ENCODE assay signal across 8 mouse cellular contexts in the genomic region with DNA sequence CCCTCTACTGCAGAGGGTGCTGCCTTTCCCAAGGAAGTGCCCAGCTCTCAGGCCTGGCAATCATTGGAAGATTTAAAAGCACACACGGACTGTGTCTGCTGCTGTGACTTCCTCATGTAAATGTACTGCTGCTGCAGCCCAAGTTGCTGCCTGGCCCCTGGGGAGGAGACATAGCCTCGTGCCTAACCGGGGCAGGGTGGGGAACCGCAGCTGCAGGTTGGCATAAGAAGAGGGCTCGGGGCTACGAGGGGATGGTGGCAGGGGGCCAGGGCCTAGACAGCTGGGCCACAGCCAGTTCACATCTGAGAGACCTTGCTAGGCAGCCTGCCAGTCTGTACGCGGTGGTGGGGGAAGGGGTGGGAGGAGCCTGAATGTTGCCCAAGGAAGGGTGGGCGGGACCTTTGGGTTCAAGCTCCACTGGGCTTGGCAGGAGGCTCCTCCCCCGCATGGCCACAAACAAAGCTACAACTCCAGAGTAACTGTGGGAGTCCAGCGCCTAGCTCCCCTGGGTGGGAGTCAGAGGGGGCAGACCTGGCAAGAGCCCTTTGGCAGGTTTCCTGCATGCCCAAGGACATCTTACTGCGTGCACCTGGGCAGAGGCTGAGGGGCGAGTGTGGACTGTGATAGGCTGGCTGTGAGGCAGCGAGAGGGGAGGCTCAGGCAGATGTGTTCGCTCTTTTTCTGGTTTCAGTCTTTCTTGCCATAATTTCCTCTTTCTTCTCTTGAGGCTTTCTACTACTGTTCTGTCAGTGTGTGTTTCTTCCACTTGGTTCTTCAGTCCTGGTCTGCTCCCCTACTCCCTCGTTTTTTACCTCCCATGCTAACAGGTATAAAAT. TPM values are rescaled to one million over a fixed set of nuclear protein-coding genes. Genes with fewer than 3 reads are reported as not detected.
DNase-seq lines count a peak whose midpoint lies in the region; ATAC-seq and TF ChIP-seq lines count a peak whose summit lies in the region.

No protein-coding gene starts in this region.

- H3K36me3 ChIP-seq in embryonic facial prominence, embryonic 13.5 days = no peaks in the 10 kb centered on the region
- H3K36me3 ChIP-seq in heart, embryonic 12.5 days = no peaks in the 10 kb centered on the region
- H3K36me3 ChIP-seq in kidney, embryonic 15.5 days = no peaks in the 10 kb centered on the region
- no peaks in the 10 kb centered on the region for H3K36me3 ChIP-seq in liver, postnatal 0 days (replicated peaks; ENCODE audit: insufficient read depth, low read length)
- no peaks in the 10 kb centered on the region for H3K36me3 ChIP-seq in neural tube, embryonic 13.5 days
- no peaks in the 10 kb centered on the region for H3K36me3 ChIP-seq in testis, adult 2 months (ENCODE audit: control insufficient read depth, insufficient read depth, low read length)

- TF ChIP-seq CTCF in liver, postnatal 0 days (IDR thresholded peaks at IDR 0.05; ENCODE audit: low read depth) = peak; percentile 21; the same call in 1 of the 2 replicates
- TF ChIP-seq CTCF in testis, adult 2 months (IDR thresholded peaks at IDR 0.05; ENCODE audit: control insufficient read depth, insufficient read depth, insufficient replicate concordance, low read depth, low read length) = no peak

- peak overlapping the region; percentile 25 for H3K4me3 ChIP-seq in embryonic facial prominence, embryonic 13.5 days
- H3K4me3 ChIP-seq in heart, embryonic 12.5 days = peak overlapping the region; percentile 28
- H3K4me3 ChIP-seq in kidney, embryonic 15.5 days (replicated peaks) = peak overlapping the region; percentile 32
- peak overlapping the region; percentile 33 for H3K4me3 ChIP-seq in liver, postnatal 0 days (ENCODE audit: low read depth, low read length)
- H3K4me3 ChIP-seq in neural tube, embryonic 13.5 days = 0 out of 2 replicates have a peak overlapping the region, but pooled peaks have one; percentile 8
- H3K4me3 ChIP-seq in testis, adult 2 months (ENCODE audit: control insufficient read depth, low read depth, low read length) = no peak overlapping the region

- peak overlapping the region; percentile 61 for H3K9ac ChIP-seq in embryonic facial prominence, embryonic 13.5 days
- peak overlapping the region; percentile 51 for H3K9ac ChIP-seq in heart, embryonic 12.5 days
- peak overlapping the region; percentile 42 for H3K9ac ChIP-seq in kidney, embryonic 15.5 days
- H3K9ac ChIP-seq in liver, postnatal 0 days (replicated peaks) = peak overlapping the region; percentile 7
- H3K9ac ChIP-seq in neural tube, embryonic 13.5 days = peak overlapping the region; percentile 59; the same call in 1 of the 2 replicates

- no peaks in the 10 kb centered on the region for H3K9me3 ChIP-seq in embryonic facial prominence, embryonic 13.5 days
- H3K9me3 ChIP-seq in heart, embryonic 12.5 days (replicated peaks) = no peaks in the 10 kb centered on the region
- no peaks in the 10 kb centered on the region for H3K9me3 ChIP-seq in kidney, embryonic 15.5 days (replicated peaks)
- no peaks in the 10 kb centered on the region for H3K9me3 ChIP-seq in liver, postnatal 0 days (ENCODE audit: low read length)
- no peaks in the 10 kb centered on the region for H3K9me3 ChIP-seq in neural tube, embryonic 13.5 days

- no peak for TF ChIP-seq EP300 in liver, postnatal 0 days (IDR thresholded peaks at IDR 0.05; ENCODE audit: low read depth)

- WGBS in embryonic facial prominence, embryonic 13.5 days = 11% methylated on average over 16 of the region's 16 CpGs
- WGBS in heart, embryonic 12.5 days = 15% methylated on average over 16 of the region's 16 CpGs
- WGBS in kidney, embryonic 15.5 days = 8% methylated on average over 16 of the region's 16 CpGs
- 4% methylated on average over 16 of the region's 16 CpGs for WGBS in liver, postnatal 0 days (ENCODE audit: insufficient replicate concordance)
- WGBS in neural tube, embryonic 13.5 days = 9% methylated on average over 16 of the region's 16 CpGs

- peak; percentile 63 for DNase-seq in layer of hippocampus, adult 11-12 months (ENCODE audit: low spot score)
- no peak for DNase-seq in layer of hippocampus, adult 9-10 months (ENCODE audit: low spot score)
- peak; percentile 95 for DNase-seq in liver, postnatal 0 days

- peak; percentile 77 for ATAC-seq in embryonic facial prominence, embryonic 13.5 days (ENCODE audit: insufficient number of reproducible peaks, insufficient read depth, low FRiP score, low TSS enrichment, low read depth)
- ATAC-seq in heart, embryonic 12.5 days (ENCODE audit: insufficient number of reproducible peaks, low FRiP score) = peak; percentile 91
- ATAC-seq in kidney, embryonic 15.5 days (replicated peaks; ENCODE audit: low FRiP score) = peak; percentile 87
- peak; percentile 90 for ATAC-seq in liver, postnatal 0 days
- peak; percentile 83 for ATAC-seq in neural tube, embryonic 13.5 days (ENCODE audit: low read depth)

- peaks cover 63% of the 10 kb centered on the region for H3K4me1 ChIP-seq in embryonic facial prominence, embryonic 13.5 days
- peaks cover 50% of the 10 kb centered on the region for H3K4me1 ChIP-seq in heart, embryonic 12.5 days (replicated peaks)
- peaks cover 69% of the 10 kb centered on the region for H3K4me1 ChIP-seq in kidney, embryonic 15.5 days
- peaks cover 65% of the 10 kb centered on the region for H3K4me1 ChIP-seq in liver, postnatal 0 days (ENCODE audit: insufficient read depth)
- peaks cover 82% of the 10 kb centered on the region for H3K4me1 ChIP-seq in neural tube, embryonic 13.5 days (replicated peaks)
- H3K4me1 ChIP-seq in testis, adult 2 months (ENCODE audit: control insufficient read depth, insufficient read depth, low read length) = peaks cover 23% of the 10 kb centered on the region

- no peak for TF ChIP-seq POLR2A in testis, adult 2 months (IDR thresholded peaks at IDR 0.05; ENCODE audit: control insufficient read depth, low read depth, low read length)

- H3K4me2 ChIP-seq in embryonic facial prominence, embryonic 13.5 days = peak overlapping the region; percentile 57
- H3K4me2 ChIP-seq in heart, embryonic 12.5 days = peak overlapping the region; percentile 65
- peak overlapping the region; percentile 63 for H3K4me2 ChIP-seq in kidney, embryonic 15.5 days
- H3K4me2 ChIP-seq in liver, postnatal 0 days (ENCODE audit: low read depth, low read length) = peak overlapping the region; percentile 71
- peak overlapping the region; percentile 42 for H3K4me2 ChIP-seq in neural tube, embryonic 13.5 days

- no peaks in the 10 kb centered on the region for H3K27me3 ChIP-seq in embryonic facial prominence, embryonic 13.5 days
- H3K27me3 ChIP-seq in heart, embryonic 12.5 days (replicated peaks) = no peaks in the 10 kb centered on the region; the same call in 1 of the 2 replicates
- no peaks in the 10 kb centered on the region for H3K27me3 ChIP-seq in kidney, embryonic 15.5 days
- no peaks in the 10 kb centered on the region for H3K27me3 ChIP-seq in liver, postnatal 0 days (ENCODE audit: insufficient read depth, low read length)
- H3K27me3 ChIP-seq in neural tube, embryonic 13.5 days = no peaks in the 10 kb centered on the region
- H3K27me3 ChIP-seq in testis, adult 2 months (ENCODE audit: control insufficient read depth, insufficient read depth, low read length) = no peaks in the 10 kb centered on the region

- H3K27ac ChIP-seq in embryonic facial prominence, embryonic 13.5 days = peak overlapping the region; percentile 95
- H3K27ac ChIP-seq in heart, embryonic 12.5 days (ENCODE audit: poor library complexity, severe bottlenecking) = peak overlapping the region; percentile 81
- peak overlapping the region; percentile 93 for H3K27ac ChIP-seq in kidney, embryonic 15.5 days
- peak overlapping the region; percentile 86 for H3K27ac ChIP-seq in liver, postnatal 0 days (ENCODE audit: low read depth)
- peak overlapping the region; percentile 92 for H3K27ac ChIP-seq in neural tube, embryonic 13.5 days (replicated peaks)
- H3K27ac ChIP-seq in testis, adult 2 months (ENCODE audit: control insufficient read depth, insufficient read depth, low read depth, low read length) = peak overlapping the region; percentile 56

RNA-seq across cellular contexts. Expression of a gene that starts 5.8 kb away (rescaled TPM):
- polyA plus RNA-seq in embryonic facial prominence, embryonic 13.5 days (2015; fragmentation: Nextera tagmentation; extraction: Ambion mirVana) = 18.6 and 19.8 TPM in 2 replicates
- 10.3 and 10.7 TPM in 2 replicates for polyA plus RNA-seq in heart, embryonic 12.5 days (2016; fragmentation: Nextera tagmentation; extraction: Ambion mirVana)
- 17.1 and 21.9 TPM in 2 replicates for polyA plus RNA-seq in kidney, embryonic 15.5 days (2015; fragmentation: Nextera tagmentation; extraction: Ambion mirVana)
- polyA plus RNA-seq in liver, postnatal 0 days (2015; fragmentation: Nextera tagmentation; extraction: Ambion mirVana) = 11.7 and 13.5 TPM in 2 replicates
- 22.1 and 23.2 TPM in 2 replicates for polyA plus RNA-seq in neural tube, embryonic 13.5 days (2015; fragmentation: Nextera tagmentation; extraction: Ambion mirVana)
- polyA plus RNA-seq in testis, adult 2 months (2012; rRNA removed) = 5.2 and 5.6 TPM in 2 replicates

RNA-seq across cellular contexts. Expression of a gene that starts 40.2 kb away (rescaled TPM):
- 69.9 and 71.1 TPM in 2 replicates for polyA plus RNA-seq in embryonic facial prominence, embryonic 13.5 days (2015; fragmentation: Nextera tagmentation; extraction: Ambion mirVana)
- 43.4 and 47.3 TPM in 2 replicates for polyA plus RNA-seq in heart, embryonic 12.5 days (2016; fragmentation: Nextera tagmentation; extraction: Ambion mirVana)
- polyA plus RNA-seq in kidney, embryonic 15.5 days (2015; fragmentation: Nextera tagmentation; extraction: Ambion mirVana) = 108 and 122 TPM in 2 replicates
- polyA plus RNA-seq in liver, postnatal 0 days (2015; fragmentation: Nextera tagmentation; extraction: Ambion mirVana) = 79.4 and 89.2 TPM in 2 replicates
- polyA plus RNA-seq in neural tube, embryonic 13.5 days (2015; fragmentation: Nextera tagmentation; extraction: Ambion mirVana) = 31.0 and 34.6 TPM in 2 replicates
- 406 and 411 TPM in 2 replicates for polyA plus RNA-seq in testis, adult 2 months (2012; rRNA removed)

RNA-seq across cellular contexts. Expression of a gene that starts 40.2 kb away (rescaled TPM):
- 3.8 TPM in 2 replicates for polyA plus RNA-seq in embryonic facial prominence, embryonic 13.5 days (2015; fragmentation: Nextera tagmentation; extraction: Ambion mirVana)
- 3.6 and 3.9 TPM in 2 replicates for polyA plus RNA-seq in heart, embryonic 12.5 days (2016; fragmentation: Nextera tagmentation; extraction: Ambion mirVana)
- 3.5 and 3.9 TPM in 2 replicates for polyA plus RNA-seq in kidney, embryonic 15.5 days (2015; fragmentation: Nextera tagmentation; extraction: Ambion mirVana)
- polyA plus RNA-seq in liver, postnatal 0 days (2015; fragmentation: Nextera tagmentation; extraction: Ambion mirVana) = 1.5 and 1.6 TPM in 2 replicates
- polyA plus RNA-seq in neural tube, embryonic 13.5 days (2015; fragmentation: Nextera tagmentation; extraction: Ambion mirVana) = 4.5 TPM in 2 replicates
- 1.7 and 1.8 TPM in 2 replicates for polyA plus RNA-seq in testis, adult 2 months (2012; rRNA removed)

RNA-seq across cellular contexts. Expression of a gene that starts 53.7 kb away (rescaled TPM):
- 0.90 and 2.3 TPM in 2 replicates for polyA plus RNA-seq in embryonic facial prominence, embryonic 13.5 days (2015; fragmentation: Nextera tagmentation; extraction: Ambion mirVana)
- 0.26 and 0.37 TPM in 2 replicates for polyA plus RNA-seq in heart, embryonic 12.5 days (2016; fragmentation: Nextera tagmentation; extraction: Ambion mirVana)
- 1.2 and 2.1 TPM in 2 replicates for polyA plus RNA-seq in kidney, embryonic 15.5 days (2015; fragmentation: Nextera tagmentation; extraction: Ambion mirVana)
- 0.43 TPM in 2 replicates for polyA plus RNA-seq in liver, postnatal 0 days (2015; fragmentation: Nextera tagmentation; extraction: Ambion mirVana)
- polyA plus RNA-seq in neural tube, embryonic 13.5 days (2015; fragmentation: Nextera tagmentation; extraction: Ambion mirVana) = 1.6 and 2.8 TPM in 2 replicates
- 361 and 376 TPM in 2 replicates for polyA plus RNA-seq in testis, adult 2 months (2012; rRNA removed)

Comparison
In these comparisons a context has a peak if more than half of its experiments do, and no peak if none do; other contexts are left out.
1. H3K9ac ChIP-seq: peak in every context shown above with its lines; median percentile 61 in embryonic facial prominence, embryonic 13.5 days; 59 in neural tube, embryonic 13.5 days; 51 in heart, embryonic 12.5 days; 42 in kidney, embryonic 15.5 days; 7 in liver, postnatal 0 days.